8 mouse cellular contexts compared by ENCODE assay signal in genomic region chr1:187652445-187652844, GRCm38 (mm10). TPM values are rescaled to one million over a fixed set of nuclear protein-coding genes. Genes with fewer than 3 reads are reported as not detected.
DNase-seq lines count a peak whose midpoint lies in the region; ATAC-seq lines count a peak whose summit lies in the region.

No protein-coding gene starts in this region.

- H3K4me2 ChIP-seq in heart, embryonic 11.5 days: peak overlapping the region; percentile 72

- peak overlapping the region; percentile 63 for H3K4me3 ChIP-seq in heart, embryonic 11.5 days (ENCODE audit: low read depth, low read length)

- no peaks in the 10 kb centered on the region for H3K27me3 ChIP-seq in heart, embryonic 11.5 days (ENCODE audit: control insufficient read depth, insufficient read depth, low read length)

- no peaks in the 10 kb centered on the region for H3K9me3 ChIP-seq in heart, embryonic 11.5 days (replicated peaks; ENCODE audit: control insufficient read depth, low read length)

- WGBS in heart, embryonic 11.5 days (ENCODE audit: insufficient replicate concordance): 8% methylated on average over 7 of the region's 7 CpGs

- H3K36me3 ChIP-seq in heart, embryonic 11.5 days (ENCODE audit: control insufficient read depth, insufficient read depth, low read length): no peaks in the 10 kb centered on the region

- peak overlapping the region; percentile 88 for H3K9ac ChIP-seq in heart, embryonic 11.5 days (ENCODE audit: low read depth, low read length)

- peaks cover 22% of the 10 kb centered on the region for H3K4me1 ChIP-seq in heart, embryonic 11.5 days (ENCODE audit: control insufficient read depth, insufficient read depth, low read length)

- peak overlapping the region; percentile 84 for H3K27ac ChIP-seq in heart, embryonic 11.5 days (ENCODE audit: low read depth, low read length)

- DNase-seq in retina, postnatal 1 day: peak; percentile 31
- no peak for DNase-seq in retina, embryonic 14.5 days (ENCODE audit: low spot score)
- DNase-seq in kidney, postnatal 14 days: peak; percentile 24
- DNase-seq in urinary bladder, postnatal 14 days (ENCODE audit: low spot score): no peak
- DNase-seq in right cerebral cortex, postnatal 10 days (ENCODE audit: low spot score in 2 of 2): no peak

- no peak; the same call in 1 of the 2 replicates for ATAC-seq in heart, embryonic 11.5 days (replicated peaks; ENCODE audit: insufficient number of reproducible peaks, low FRiP score, low TSS enrichment)
- ATAC-seq in neutrophil, adult 5-6 weeks (ENCODE audit: extremely low read depth, insufficient number of reproducible peaks, low FRiP score, poor library complexity, severe bottlenecking): 0 out of 2 replicates have a peak, but pooled peaks have one; percentile 6
- no peak for ATAC-seq in frontal cortex, adult (ENCODE audit: low TSS enrichment)

RNA-seq across cellular contexts. Expression of gene Esrrg, which starts 43.9 kb away (rescaled TPM):
- polyA plus RNA-seq in heart, embryonic 11.5 days (2014; fragmentation: Nextera tagmentation; extraction: Ambion mirVana): 34.2 and 36.2 TPM in 2 replicates
- total RNA-seq in neutrophil, adult 5-6 weeks (2017): not detected in 2 replicates

Comparison
In these comparisons a context has a peak if more than half of its experiments do, and no peak if none do; other contexts are left out.
1. DNase-seq: peak in retina, postnatal 1 day (single experiment) and kidney, postnatal 14 days (single experiment); none in retina, embryonic 14.5 days (single experiment), urinary bladder, postnatal 14 days (single experiment) and right cerebral cortex, postnatal 10 days (0 of 2).